Mouse (Mus musculus): ENCODE measurements around the gene Tbcel. TPM values are rescaled to one million over a fixed set of nuclear protein-coding genes. Genes with fewer than 3 reads are reported as not detected.

The Tbcel gene
- polyA plus RNA-seq, 1 experiment from 2014 or later = 5.8 TPM

- H3K4me1 ChIP-seq (replicated peaks; ENCODE audit: control insufficient read depth, insufficient read depth, low read length) = peaks cover 8% of the 10 kb centered on the region; the same call in 1 of the 2 replicates
- H3K27me3 ChIP-seq (ENCODE audit: control insufficient read depth, insufficient read depth, low read length) = no peaks in the 10 kb centered on the region
- no peak overlapping the region for H3K9ac ChIP-seq (ENCODE audit: low read length)
- DNase-seq (ENCODE audit: low spot score) (no peak), ATAC-seq (replicated peaks; ENCODE audit: low FRiP score) (no peak)
- H3K9me3 ChIP-seq (ENCODE audit: control insufficient read depth, low read length) = no peaks in the 10 kb centered on the region
- no peak overlapping the region for H3K27ac ChIP-seq (ENCODE audit: low read depth, low read length)
- no peak overlapping the region for H3K4me3 ChIP-seq (ENCODE audit: low read depth, low read length)
- H3K36me3 ChIP-seq (ENCODE audit: control insufficient read depth, insufficient read depth, low read length) = no peaks in the 10 kb centered on the region
- no peak overlapping the region for H3K4me2 ChIP-seq (ENCODE audit: low read depth, low read length, severe bottlenecking)
- 79% methylated on average over 7 of the region's 7 CpGs for WGBS
Measured at GRCm38 (mm10) chr9:42530221-42531152, 22.9 kb upstream of the Tbcel start.

- Histone ChIP-seq H3K4me1 (replicated peaks; ENCODE audit: control insufficient read depth, insufficient read depth, low read length) (peaks cover 7% of the 10 kb centered on the region), H3K36me3 (ENCODE audit: control insufficient read depth, insufficient read depth, low read length) (no peaks in the 10 kb centered on the region), H3K9ac (ENCODE audit: low read length) (peak overlapping the region; percentile 59), H3K27ac (ENCODE audit: low read depth, low read length) (no peak overlapping the region), H3K4me3 (ENCODE audit: low read depth, low read length) (peak overlapping the region; percentile 31), H3K9me3 (ENCODE audit: control insufficient read depth, low read length) (no peaks in the 10 kb centered on the region), H3K4me2 (ENCODE audit: low read depth, low read length, severe bottlenecking) (peak overlapping the region; percentile 74), H3K27me3 (ENCODE audit: control insufficient read depth, insufficient read depth, low read length) (peaks cover 9% of the 10 kb centered on the region; the same call in 1 of the 2 replicates)
- WGBS = 2% methylated on average over 36 of the region's 36 CpGs
- DNase-seq (ENCODE audit: low spot score) = peak; percentile 74
- no peak for ATAC-seq (replicated peaks; ENCODE audit: low FRiP score)
Measured at GRCm38 (mm10) chr9:42520587-42521084, 13.0 kb upstream of the Tbcel start.

DNA sequence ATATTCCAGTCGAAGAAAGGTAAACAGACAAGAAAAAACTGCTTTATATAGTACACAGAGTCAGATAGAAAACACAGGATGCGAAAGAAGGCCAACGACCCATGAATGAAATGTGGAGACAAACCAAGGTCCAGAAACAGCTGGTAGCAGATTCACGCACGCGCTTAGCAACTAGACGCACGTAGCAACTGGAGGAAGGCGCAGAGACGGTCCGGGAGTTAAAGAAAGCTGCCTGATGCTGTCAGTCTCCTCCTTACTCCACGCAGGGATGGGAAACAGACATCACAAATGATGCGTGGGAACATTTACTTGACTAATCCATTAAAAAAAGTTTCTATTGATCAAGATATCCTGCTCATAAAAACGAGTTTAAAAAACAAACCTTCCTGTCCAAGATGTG lies 10.6 kb upstream of the Tbcel start:
- peaks cover 9% of the 10 kb centered on the region; the same call in 1 of the 2 replicates for H3K27me3 ChIP-seq (ENCODE audit: control insufficient read depth, insufficient read depth, low read length)
- H3K9me3 ChIP-seq (ENCODE audit: control insufficient read depth, low read length) = no peaks in the 10 kb centered on the region
- no peak overlapping the region for H3K4me3 ChIP-seq (ENCODE audit: low read depth, low read length)
- no peaks in the 10 kb centered on the region for H3K36me3 ChIP-seq (ENCODE audit: control insufficient read depth, insufficient read depth, low read length)
- peaks cover 7% of the 10 kb centered on the region for H3K4me1 ChIP-seq (replicated peaks; ENCODE audit: control insufficient read depth, insufficient read depth, low read length)
- 80% methylated on average over 14 of the region's 14 CpGs for WGBS
- H3K27ac ChIP-seq (ENCODE audit: low read depth, low read length) = no peak overlapping the region
- H3K4me2 ChIP-seq (ENCODE audit: low read depth, low read length, severe bottlenecking) = no peak overlapping the region
- H3K9ac ChIP-seq (ENCODE audit: low read length) = no peak overlapping the region
- DNase-seq (ENCODE audit: low spot score) (no peak), ATAC-seq (replicated peaks; ENCODE audit: low FRiP score) (no peak)

- H3K27ac ChIP-seq (ENCODE audit: low read depth, low read length) = no peak overlapping the region
- H3K36me3 ChIP-seq (ENCODE audit: control insufficient read depth, insufficient read depth, low read length) = no peaks in the 10 kb centered on the region
- no peak overlapping the region for H3K9ac ChIP-seq (ENCODE audit: low read length)
- DNase-seq (ENCODE audit: low spot score) (no peak), ATAC-seq (replicated peaks; ENCODE audit: low FRiP score) (no peak)
- H3K4me2 ChIP-seq (ENCODE audit: low read depth, low read length, severe bottlenecking) = no peak overlapping the region
- H3K9me3 ChIP-seq (ENCODE audit: control insufficient read depth, low read length) = no peaks in the 10 kb centered on the region
- 65% methylated on average over 5 of the region's 5 CpGs for WGBS
- H3K4me1 ChIP-seq (replicated peaks; ENCODE audit: control insufficient read depth, insufficient read depth, low read length) = no peaks in the 10 kb centered on the region
- H3K4me3 ChIP-seq (ENCODE audit: low read depth, low read length) = no peak overlapping the region
- no peaks in the 10 kb centered on the region for H3K27me3 ChIP-seq (ENCODE audit: control insufficient read depth, insufficient read depth, low read length)
Measured at GRCm38 (mm10) chr9:42513159-42513558, 5.5 kb upstream of the Tbcel start.

GRCm38 (mm10) chr9:42512312-42512711 lies 4.7 kb upstream of the Tbcel start:
- Histone ChIP-seq H3K4me1 (replicated peaks; ENCODE audit: control insufficient read depth, insufficient read depth, low read length) (no peaks in the 10 kb centered on the region), H3K9ac (ENCODE audit: low read length) (no peak overlapping the region), H3K36me3 (ENCODE audit: control insufficient read depth, insufficient read depth, low read length) (no peaks in the 10 kb centered on the region), H3K4me2 (ENCODE audit: low read depth, low read length, severe bottlenecking) (no peak overlapping the region), H3K27ac (ENCODE audit: low read depth, low read length) (no peak overlapping the region), H3K9me3 (ENCODE audit: control insufficient read depth, low read length) (no peaks in the 10 kb centered on the region), H3K27me3 (ENCODE audit: control insufficient read depth, insufficient read depth, low read length) (no peaks in the 10 kb centered on the region), H3K4me3 (ENCODE audit: low read depth, low read length) (no peak overlapping the region)
- DNase-seq (ENCODE audit: low spot score) (no peak), ATAC-seq (replicated peaks; ENCODE audit: low FRiP score) (no peak)
- WGBS = 86% methylated on average over 4 of the region's 4 CpGs

- no peak overlapping the region for H3K9ac ChIP-seq (ENCODE audit: low read length)
- H3K4me1 ChIP-seq (replicated peaks; ENCODE audit: control insufficient read depth, insufficient read depth, low read length) = no peaks in the 10 kb centered on the region
- 71% methylated on average over 7 of the region's 7 CpGs for WGBS
- H3K36me3 ChIP-seq (ENCODE audit: control insufficient read depth, insufficient read depth, low read length) = no peaks in the 10 kb centered on the region
- H3K9me3 ChIP-seq (ENCODE audit: control insufficient read depth, low read length) = no peaks in the 10 kb centered on the region
- no peak overlapping the region for H3K4me3 ChIP-seq (ENCODE audit: low read depth, low read length)
- H3K27me3 ChIP-seq (ENCODE audit: control insufficient read depth, insufficient read depth, low read length) = no peaks in the 10 kb centered on the region
- no peak overlapping the region for H3K4me2 ChIP-seq (ENCODE audit: low read depth, low read length, severe bottlenecking)
- no peak for ATAC-seq (replicated peaks; ENCODE audit: low FRiP score)
- H3K27ac ChIP-seq (ENCODE audit: low read depth, low read length) = no peak overlapping the region
- DNase-seq (ENCODE audit: low spot score) = no peak
Measured at GRCm38 (mm10) chr9:42508235-42508634, 626 bp upstream of the Tbcel start.

DNA sequence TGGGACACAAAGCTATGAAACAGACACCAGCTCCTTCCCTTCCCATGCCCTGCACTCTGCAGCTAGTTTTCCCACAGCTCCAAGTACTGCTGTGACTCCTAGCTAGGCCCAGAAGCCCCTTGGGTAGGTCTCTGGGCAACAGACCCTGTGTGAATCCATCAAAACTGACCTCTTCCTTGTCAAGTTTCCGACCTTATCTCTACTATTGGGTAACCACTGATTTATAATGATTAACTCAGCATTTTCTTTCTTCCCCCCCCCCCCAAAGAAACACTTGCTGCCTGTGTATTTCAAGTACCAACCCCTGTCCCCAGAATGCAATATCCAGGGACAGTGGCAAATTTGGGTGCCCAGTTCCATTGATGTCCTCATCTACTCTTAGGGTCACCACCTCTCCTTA lies 587 bp downstream of the Tbcel start:
- DNase-seq (ENCODE audit: low spot score) = no peak
- no peaks in the 10 kb centered on the region for H3K4me1 ChIP-seq (replicated peaks; ENCODE audit: control insufficient read depth, insufficient read depth, low read length)
- no peak overlapping the region for H3K27ac ChIP-seq (ENCODE audit: low read depth, low read length)
- no peaks in the 10 kb centered on the region for H3K36me3 ChIP-seq (ENCODE audit: control insufficient read depth, insufficient read depth, low read length)
- H3K27me3 ChIP-seq (ENCODE audit: control insufficient read depth, insufficient read depth, low read length) = no peaks in the 10 kb centered on the region
- no peak overlapping the region for H3K4me2 ChIP-seq (ENCODE audit: low read depth, low read length, severe bottlenecking)
- no peaks in the 10 kb centered on the region for H3K9me3 ChIP-seq (ENCODE audit: control insufficient read depth, low read length)
- 82% methylated on average over 1 of the region's 1 CpGs for WGBS
- no peak for ATAC-seq (replicated peaks; ENCODE audit: low FRiP score)
- no peak overlapping the region for H3K4me3 ChIP-seq (ENCODE audit: low read depth, low read length)
- no peak overlapping the region for H3K9ac ChIP-seq (ENCODE audit: low read length)

- Histone ChIP-seq H3K4me2 (ENCODE audit: low read depth, low read length, severe bottlenecking) (no peak overlapping the region), H3K27me3 (ENCODE audit: control insufficient read depth, insufficient read depth, low read length) (no peaks in the 10 kb centered on the region), H3K4me1 (replicated peaks; ENCODE audit: control insufficient read depth, insufficient read depth, low read length) (no peaks in the 10 kb centered on the region), H3K9me3 (ENCODE audit: control insufficient read depth, low read length) (no peaks in the 10 kb centered on the region), H3K9ac (ENCODE audit: low read length) (no peak overlapping the region), H3K4me3 (ENCODE audit: low read depth, low read length) (no peak overlapping the region), H3K36me3 (ENCODE audit: control insufficient read depth, insufficient read depth, low read length) (no peaks in the 10 kb centered on the region), H3K27ac (ENCODE audit: low read depth, low read length) (no peak overlapping the region)
- WGBS = 57% methylated on average over 3 of the region's 3 CpGs
- ATAC-seq (replicated peaks; ENCODE audit: low FRiP score) (no peak), DNase-seq (ENCODE audit: low spot score) (no peak)
Measured at GRCm38 (mm10) chr9:42504971-42505510, 2.6 kb downstream of the Tbcel start.

Data from forebrain, embryonic 11.5 days (tissue).